Mouse (Mus musculus): ENCODE measurements at regions not wholly inside any gene's neighbourhood (a gene's known extent, or its start where the extent isn't known, plus 50 kb on each side); places are given as distances from the start of the nearest gene placed in this dataset.

DNA sequence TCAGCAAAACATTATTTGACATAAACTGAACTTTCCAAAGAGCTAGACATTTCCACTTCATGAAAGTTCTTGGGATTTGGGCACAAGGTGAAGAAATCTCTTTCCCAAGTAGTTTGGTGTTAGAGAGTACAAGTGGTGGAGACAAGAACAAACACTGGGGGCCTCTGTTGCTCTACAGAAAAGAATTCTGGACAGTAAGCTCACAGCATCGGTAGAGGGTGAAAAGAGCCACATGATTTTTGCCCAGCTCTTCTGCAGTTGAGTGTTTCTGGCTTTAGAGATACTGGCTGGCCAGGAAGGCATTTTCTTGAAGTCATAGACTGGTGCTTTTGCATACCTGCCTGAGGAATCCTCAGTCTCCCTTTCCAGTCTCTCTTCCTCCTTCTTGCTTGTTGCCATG, 127.8 kb downstream of the Stk31 start:
- DNase-seq = peak; percentile 8 to 24
- intact Hi-C loops (cut with DNase I) = no loop called here

DNA sequence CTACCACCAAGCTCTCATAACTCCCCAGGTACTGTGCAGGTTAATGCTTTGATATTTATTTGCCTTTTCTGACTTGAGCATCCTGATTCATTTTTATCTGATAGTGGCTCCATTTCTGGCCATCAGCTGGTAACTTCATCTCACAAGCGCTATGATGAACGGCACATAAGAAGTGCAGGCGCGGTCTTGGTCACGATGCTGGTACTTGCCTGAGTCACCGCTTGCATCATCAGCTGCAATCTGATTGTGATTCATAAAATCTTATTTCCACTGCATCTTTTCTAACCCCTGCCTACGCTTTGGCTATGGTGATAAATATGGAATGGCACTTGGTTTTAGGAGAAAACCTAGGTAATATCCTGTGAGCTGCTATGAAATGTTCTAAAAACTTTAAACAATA, 128.3 kb downstream of the Stk31 start:
- DNase-seq = no peak
- intact Hi-C loops (cut with DNase I) = no loop called here

DNA sequence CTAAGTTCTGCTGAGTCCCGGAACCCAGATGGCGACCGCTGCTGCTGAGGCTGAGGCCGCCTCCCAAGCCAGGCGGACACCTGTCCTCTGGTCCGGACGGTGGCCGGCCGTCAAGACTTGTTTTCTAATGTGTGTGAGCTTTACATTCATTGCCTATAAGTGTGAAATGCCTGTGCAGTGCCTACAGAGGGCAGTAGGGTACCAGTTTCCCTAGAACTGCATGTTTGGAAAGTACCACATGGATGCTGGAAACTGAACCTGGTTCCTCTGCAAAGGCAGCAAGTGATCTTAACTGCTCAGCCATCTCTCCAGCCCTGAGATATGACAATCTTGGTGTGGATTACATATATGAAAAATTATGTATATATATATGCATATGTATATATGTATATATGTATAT, 138.6 kb downstream of the Stk31 start:
- intact Hi-C loops (cut with DNase I) = no loop called here

DNA sequence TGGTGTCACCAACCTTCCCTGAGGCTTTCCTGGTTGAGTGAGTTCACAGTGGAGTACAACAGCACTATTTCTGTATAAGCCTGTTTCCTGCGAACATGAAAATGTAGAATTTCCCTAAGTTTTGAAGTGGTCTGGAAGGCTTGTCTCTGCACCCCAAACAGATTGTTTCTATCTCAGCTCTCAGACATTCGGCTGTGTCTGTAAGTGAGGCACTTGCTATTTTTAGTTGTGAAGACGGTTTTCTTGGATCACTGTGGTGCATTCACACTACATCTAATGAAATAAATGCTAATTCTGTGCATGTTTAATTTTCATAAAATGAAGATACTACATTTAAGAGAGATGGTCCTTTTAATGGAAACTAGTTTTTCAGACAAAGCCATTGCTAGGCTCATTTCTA, 139.1 kb downstream of the Stk31 start:
- intact Hi-C loops (cut with DNase I) = no loop called here
- DNase-seq = no peak

More for the DNA sequence above, 138.6 kb downstream of the Stk31 start:
- DNase-seq = no peak

DNA sequence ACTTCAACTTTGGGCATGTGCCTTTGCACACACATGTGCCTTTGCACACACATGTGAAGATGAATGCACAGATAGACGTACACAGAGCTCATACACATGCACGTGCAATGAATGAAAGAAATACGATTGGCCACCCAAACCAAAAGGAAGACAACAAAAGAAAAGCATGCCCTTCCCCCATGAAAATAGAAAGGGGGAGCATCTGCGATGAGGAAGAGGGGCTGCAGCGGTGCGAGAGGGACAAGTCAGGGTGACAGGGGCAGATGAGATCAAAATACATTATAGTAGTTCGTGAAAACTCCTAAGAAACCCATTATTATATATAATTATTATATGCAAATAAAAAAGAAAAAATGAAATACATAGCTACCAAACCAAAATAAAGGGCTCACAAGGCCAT, 149.5 kb downstream of the Stk31 start:
- no peak for DNase-seq
- intact Hi-C loops (cut with DNase I) = no loop called here

DNA sequence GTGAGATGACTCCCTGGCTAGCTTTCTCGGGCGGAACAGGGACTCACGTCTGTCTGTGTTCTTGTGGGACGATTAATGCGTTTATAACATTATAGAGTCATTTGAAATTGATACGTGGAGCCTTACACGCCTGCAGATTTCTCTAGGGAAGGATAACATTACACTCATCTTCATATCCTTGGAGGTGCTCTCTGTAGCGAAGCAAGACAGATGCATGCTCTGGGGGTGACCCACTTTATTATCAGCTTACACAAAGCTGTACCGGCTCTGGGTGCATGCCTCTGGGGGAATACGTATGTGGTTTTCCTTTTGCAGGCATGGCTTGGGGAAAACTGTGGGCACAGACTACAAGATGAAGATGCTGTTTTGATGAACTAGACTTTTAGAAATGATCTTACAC, 159.7 kb downstream of the Stk31 start:
- no peak for DNase-seq
- intact Hi-C loops (cut with DNase I) = no loop called here

DNA sequence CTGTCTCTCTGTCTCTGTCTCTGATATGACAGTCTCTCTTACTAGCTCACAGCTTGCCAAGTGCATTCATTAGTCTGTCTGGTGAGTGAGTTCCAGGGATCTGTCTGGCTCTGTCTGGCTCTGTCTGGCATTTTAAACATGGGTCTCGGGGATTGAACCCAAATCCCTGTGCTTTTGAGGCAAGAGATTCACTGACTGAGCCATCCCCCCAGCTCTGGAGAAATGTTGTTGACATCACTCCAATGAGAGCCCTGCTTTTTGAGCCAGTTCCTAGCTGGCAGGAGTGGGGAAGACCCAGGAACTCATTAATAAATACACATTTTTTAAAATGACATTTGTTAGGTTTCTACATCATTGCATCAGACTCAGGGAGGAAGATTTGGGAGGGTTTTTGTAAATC, 163.1 kb downstream of the Stk31 start:
- intact Hi-C loops (cut with DNase I) = no loop called here
- no peak for DNase-seq

DNA sequence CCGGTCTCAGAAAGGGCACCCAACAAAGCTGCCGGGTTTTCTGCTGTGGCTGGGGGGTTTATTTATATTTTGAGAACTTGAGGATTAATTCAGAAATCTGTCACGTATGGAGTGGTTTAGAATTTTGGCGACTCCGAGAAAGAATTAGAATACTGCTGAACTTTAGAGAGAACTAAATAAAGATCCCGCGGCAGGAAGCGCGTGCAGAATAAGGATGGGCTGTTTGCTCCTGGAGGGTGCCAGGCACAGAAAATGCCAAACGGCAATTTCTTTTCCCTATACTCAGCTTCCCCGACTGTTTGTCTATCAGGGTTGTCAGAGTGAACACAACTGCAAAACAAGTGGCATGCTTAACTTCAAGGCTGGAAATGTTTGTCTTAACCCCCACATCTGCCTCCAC, 163.7 kb downstream of the Stk31 start:
- DNase-seq = no peak
- intact Hi-C loops (cut with DNase I) = no loop called here

DNA sequence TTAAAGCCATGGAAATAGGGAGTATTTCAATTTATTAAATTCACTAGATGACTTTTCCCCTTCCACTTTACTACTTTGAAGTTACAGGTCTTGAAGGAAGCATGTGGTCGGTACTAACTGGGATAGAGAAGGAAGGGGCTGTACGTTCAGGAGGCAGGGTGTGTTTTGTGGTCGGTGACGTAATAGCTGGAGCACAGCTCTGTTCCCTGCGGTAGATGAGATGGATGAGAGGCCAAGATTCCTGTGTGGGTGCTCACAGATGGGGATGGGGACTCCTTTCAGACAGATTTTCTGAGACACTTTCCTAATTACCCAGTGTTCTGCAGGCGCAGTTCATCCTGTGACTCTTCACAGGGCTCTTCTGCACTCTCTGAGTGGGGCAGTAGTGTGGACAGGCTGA, 182.9 kb downstream of the Stk31 start:
- intact Hi-C loops (cut with DNase I) = no loop called here
- no peak for DNase-seq

DNA sequence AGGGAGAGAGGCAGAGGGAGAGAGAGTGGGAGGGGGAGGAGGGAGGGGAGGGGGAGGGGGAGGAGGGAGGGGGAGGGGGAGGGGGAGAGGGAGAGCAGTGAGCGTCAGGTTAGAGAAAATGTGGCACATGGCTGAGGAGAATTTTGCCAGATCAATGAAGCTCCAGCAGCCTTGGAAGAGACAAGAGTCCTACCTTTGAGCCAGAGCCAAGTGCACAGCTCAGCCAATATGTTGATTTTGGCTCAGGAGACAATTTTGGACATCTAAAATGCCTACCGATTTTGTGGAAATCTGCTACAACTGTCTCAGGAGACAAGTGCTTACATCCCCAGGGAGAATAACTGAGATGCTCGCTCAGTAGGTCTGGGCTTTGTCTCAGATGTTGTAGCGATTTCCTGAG, 184.3 kb downstream of the Stk31 start:
- intact Hi-C loops (cut with DNase I) = no loop called here
- no peak for DNase-seq

DNA sequence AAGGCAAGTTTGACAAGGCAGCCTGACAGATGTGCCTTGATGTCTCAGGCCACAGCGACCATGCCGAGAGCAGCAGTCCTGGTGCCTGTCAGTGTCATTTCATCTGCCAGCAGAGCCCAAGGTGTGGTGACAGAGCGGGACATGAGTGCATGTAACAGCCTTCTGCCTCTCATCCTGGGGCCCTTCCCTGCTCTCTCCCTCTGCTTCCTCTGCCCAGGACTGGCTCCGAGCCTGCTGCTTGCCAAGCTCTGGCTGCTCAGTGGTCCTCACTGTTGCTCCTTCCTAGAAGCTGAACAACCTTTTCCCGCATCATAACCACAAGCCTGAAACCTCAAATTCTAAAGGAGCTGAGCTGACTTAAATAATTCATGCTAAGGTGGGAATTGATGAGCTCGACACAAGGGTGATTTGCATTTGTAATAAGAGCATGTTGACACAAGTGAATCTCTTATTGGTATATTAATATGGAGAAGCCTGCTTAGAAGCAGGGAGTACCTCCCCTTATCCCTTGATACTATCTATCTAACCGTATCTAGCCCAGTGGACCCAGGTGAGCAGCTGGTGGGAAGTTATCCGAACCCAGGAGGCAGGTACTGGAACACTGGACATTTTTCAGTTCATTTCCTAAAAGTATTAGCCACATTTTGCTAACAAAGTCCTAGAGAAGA, 186.8 kb downstream of the Stk31 start:
- intact Hi-C loops (cut with DNase I) = no loop called here

DNA sequence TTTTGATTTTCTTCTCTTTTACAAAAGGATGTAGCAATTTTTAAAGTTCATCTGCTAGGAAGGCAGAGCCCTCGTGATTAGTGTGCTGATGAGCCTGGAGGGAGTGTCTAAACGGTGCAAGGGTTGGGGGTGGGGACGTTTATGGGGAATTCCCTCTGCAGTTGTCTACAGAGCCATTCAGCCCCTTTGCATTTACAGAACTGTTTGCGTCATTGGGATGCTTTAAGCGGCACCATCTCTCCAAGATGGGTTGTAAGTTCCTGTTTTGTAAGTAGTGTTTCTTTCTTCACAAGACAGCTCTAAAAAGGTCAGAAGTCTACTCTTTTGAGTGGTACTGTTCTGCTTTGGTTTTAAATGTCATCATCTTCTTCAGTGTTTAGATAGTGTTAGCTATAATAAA, 191.1 kb downstream of the Stk31 start:
- no peak for DNase-seq
- intact Hi-C loops (cut with DNase I) = no loop called here

More for the DNA sequence above, 186.8 kb downstream of the Stk31 start:
- no peak for DNase-seq

DNA sequence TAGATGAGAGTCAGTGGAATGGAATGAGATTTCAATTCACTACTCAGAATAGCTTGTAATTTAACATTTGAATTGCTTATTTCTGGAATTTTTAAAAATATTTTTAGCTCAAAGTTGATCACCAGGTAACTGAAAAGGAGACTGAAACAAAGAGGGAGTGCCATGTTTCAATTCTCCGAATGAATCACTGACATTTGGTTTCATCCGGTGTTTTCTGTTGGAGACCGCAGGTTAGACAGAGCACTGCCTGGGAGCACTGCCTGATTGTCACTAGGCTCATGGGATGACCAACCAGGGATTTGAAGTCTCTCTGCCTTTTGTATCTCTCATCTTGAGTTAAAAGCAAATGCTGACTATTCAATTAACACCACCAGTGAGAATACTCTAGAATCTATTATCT, 193.3 kb downstream of the Stk31 start:
- no peak for DNase-seq
- intact Hi-C loops (cut with DNase I) = no loop called here

DNA sequence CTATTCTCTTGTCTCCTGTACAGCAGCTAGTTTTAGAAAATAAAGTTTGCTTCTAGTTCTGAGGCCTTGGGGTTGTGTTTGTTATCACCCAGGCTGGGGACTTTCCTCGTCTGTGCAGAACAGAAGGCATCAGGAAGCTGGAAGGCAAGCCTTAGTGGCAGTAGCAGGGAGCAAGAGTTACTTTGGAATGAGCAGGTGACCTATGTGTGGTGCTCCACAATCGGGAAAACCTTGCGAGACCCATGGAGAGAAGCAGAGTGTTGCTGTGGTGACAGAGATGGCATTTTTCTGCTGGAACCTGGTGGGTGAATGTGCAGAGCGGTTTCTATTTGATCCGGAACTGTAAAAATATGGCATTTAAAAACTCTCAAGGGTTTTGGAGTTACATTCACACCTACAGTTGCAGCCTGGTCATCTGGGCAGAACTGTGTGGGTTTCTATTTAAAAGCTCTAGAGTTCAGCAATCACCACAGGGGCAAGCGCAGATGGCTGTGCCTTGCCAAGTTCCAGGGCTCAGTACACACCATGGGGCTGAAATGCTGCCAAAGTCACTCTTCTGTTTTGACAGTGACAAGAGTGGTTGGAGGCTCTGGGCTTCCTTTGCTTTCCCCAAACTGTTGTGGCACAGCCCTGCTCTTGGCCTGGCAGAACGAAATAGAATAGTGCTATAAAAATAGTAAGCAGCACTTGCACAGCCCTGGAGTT, 195.7 kb downstream of the Stk31 start:
- DNase-seq = peak; percentile 71 to 85
- intact Hi-C loops (cut with DNase I) = no loop called here

DNA sequence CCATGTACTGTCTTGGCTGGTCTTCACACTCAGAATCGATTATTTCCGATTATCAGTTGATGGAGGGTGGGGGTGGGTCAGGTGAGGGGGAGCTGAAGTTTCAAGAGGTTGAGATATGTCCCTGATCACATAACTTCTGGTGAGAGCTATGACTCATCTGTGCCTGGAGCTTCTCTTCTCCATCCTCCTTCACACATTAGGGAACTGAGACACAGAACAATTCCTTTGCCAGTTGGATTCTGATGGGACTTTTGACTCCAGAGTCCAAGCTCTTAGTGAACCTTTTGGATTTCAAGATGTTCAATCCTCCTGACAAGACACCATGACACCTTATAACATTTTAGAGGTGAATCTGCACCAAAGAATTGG, 196.2 kb downstream of the Stk31 start:
- intact Hi-C loops (cut with DNase I) = no loop called here
- DNase-seq = no peak

DNA sequence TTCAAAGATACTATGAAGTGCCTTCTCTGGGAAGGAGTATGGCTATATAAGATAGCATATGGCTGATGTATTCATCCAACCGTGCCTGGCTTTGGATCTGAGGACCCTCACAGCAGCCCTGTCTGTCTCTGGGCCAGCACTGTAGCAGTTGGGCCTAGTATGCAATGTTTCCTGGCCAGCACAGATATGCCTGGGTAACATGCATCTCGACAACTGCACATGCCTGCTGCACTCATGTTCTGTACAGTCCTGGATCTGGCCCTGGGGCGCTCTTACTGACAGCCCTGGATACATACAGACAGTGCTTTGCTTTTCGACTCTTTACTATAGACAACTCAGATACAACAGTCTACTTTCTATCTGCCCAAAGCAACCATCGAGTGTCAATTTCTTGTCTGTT, 197.3 kb downstream of the Stk31 start:
- intact Hi-C loops (cut with DNase I) = no loop called here

DNA sequence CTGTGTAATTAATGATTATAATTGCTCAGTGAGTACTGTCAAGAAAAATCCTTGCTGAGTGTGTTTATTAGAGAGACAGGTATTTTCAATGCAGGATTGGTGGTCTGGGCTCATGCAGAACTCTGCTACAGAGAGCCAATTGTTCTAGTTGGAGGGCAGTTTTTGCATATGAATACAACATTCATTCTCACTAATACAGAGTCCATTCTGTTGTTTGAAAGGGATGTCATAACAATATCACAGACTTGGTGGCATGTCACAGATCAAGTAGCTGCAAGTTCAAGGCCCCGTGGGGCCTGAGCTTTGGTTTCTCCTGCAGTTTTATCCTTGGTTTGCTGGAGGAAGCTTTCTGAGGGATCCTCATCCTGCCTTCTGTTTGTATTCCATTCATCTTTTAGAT, 207.8 kb downstream of the Stk31 start:
- intact Hi-C loops (cut with DNase I) = no loop called here
- no peak for DNase-seq

More for the DNA sequence above, 197.3 kb downstream of the Stk31 start:
- DNase-seq = no peak

DNA sequence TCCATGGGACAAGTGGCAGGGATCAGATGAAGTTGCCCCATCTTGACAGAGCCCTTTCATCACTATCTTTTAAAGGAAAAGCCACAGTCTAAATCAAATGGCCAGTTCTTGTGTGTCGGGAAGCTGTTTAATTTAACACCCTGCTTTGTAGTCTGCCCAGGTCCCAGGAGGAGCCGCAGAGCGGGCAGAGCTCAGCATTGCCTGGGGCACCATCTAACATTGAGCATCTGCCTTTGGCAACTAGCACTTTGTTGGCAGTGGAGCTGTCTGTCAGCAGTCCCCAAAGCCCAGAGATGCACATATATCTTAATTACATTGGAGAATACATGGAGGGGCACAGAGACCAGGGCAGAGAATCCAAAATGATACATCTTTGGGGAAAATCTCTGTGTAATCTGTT, 208.4 kb downstream of the Stk31 start:
- intact Hi-C loops (cut with DNase I) = no loop called here
- DNase-seq = no peak

DNA sequence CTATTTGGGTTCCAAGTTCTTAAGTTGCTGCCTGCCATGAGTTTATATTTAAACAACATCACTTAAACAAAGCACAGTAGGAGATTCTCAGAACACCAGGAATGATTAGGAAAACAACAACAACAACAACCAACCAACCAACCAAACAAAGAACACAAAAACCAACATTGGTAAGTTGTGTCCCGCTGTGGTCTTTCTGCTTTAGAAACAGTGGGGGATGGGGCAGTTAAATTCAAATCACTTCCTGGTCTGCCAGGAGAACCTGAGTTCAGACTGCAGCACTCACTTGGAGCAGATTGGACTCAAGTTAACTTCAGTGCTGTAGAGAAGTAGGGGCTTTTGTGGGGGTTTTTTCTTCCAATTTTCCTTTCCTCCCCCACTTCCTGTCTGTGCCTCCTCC, 210.6 kb downstream of the Stk31 start:
- no peak for DNase-seq
- intact Hi-C loops (cut with DNase I) = no loop called here

DNA sequence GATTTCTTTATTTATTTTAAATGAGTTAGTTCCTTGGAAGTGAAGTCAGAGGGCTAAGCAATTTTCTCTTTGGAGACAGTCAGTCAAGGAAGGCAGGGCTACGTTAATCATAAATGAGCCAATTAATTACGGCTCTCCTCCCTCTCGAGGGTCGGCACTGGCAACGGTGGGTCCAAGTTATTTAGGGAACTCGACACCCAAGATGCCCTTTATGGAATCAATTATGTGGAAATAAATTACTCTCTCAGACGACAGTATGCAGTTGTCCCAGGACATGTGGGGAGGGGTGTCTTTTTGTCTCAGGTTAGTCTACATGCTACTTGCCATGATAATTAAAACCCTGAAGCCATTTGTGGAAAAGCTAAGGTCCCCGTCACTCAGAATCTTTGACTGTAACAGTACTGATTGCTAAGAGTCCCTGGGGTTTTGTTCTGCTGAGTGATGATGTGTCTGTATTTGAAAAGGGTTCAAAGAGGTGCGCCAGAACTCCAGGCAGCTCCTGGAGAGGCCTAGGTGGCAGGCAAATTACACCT, 211.3 kb downstream of the Stk31 start:
- intact Hi-C loops (cut with DNase I) = no loop called here
- no peak for DNase-seq

DNA sequence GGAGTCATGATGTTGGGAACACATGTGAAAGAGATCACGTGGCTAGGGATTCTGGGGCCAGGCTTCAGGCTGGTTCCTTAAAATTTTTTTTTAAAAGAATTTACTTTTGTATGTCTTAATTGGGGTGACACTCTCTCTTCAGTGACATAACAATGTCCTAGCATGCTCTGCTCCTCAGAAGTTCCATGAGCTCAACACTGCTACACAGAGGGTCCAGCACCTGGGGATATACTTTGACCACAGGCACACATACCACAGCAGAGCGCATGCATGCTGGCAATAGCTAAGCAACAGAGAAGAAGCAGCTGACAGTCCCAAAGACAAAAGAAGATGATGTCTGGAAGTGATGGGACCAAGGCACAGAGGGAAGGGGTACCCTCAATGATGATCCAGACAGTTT, 198.4 kb upstream of the Npy start:
- no peak for DNase-seq
- intact Hi-C loops (cut with DNase I) = no loop called here

DNA sequence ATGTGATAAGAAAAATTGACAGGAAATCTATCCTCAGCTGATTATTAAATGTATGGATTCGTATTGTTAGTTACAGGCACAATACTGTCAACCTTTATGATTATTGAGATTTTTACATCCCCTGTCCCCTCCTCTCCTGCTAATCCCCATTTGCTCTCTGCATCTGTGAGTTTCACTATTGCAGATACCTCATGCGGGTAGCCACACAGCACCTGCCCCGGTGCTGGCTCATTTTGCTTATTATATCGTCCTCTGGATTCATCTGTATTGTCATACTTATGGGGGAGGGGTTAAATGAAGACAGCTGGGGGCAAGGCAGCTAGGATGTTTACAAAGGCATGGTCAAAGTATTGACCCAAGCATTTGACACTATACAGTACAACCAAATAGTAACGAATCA, 197.9 kb upstream of the Npy start:
- intact Hi-C loops (cut with DNase I) = no loop called here
- no peak for DNase-seq

Data from heart, postnatal 10 days (tissue).